Mouse (Mus musculus) lung, postnatal 0 days (tissue): ENCODE results near the gene Wdr27. TPM values are rescaled to one million over a fixed set of nuclear protein-coding genes. Genes with fewer than 3 reads are reported as not detected.
"Not testable (repeated sequence)": the region's sequence is repeated elsewhere in the genome, so short reads cannot be mapped to it uniquely, and the experiment has no call there.

Experiments used
- ATAC-seq: fragments of 200-750 bp; cut with Nextera tagmentation; 2 replicates; pipeline ENCODE4 v1.8.0; 2017; ENCODE audit warnings: moderate library complexity
- DNase-seq: peaks from one replicate; pipeline ENCODE4 v3.0.0-alpha.2; 2016; ENCODE audit warnings: low spot score
- H3K27ac ChIP-seq: fragments of 300-500 bp; sonication (generic); 2 replicates; pipeline ENCODE4 v1.5.1; 2014; ENCODE audit warnings: antibody characterized with exemption, mild to moderate bottlenecking, low read length, mixed read lengths
- H3K27me3 ChIP-seq: fragments of 300-500 bp; sonication (generic); replicated peaks from 2 replicates; pipeline ENCODE4 v1.6.1; 2014; ENCODE audit warnings: low read length, mixed read lengths; ENCODE audit not compliant: insufficient read depth
- H3K36me3 ChIP-seq: fragments of 300-500 bp; sonication (generic); 2 replicates; pipeline ENCODE4 v1.6.1; 2014; ENCODE audit warnings: low read length, mixed read lengths; ENCODE audit not compliant: insufficient read depth
- H3K4me1 ChIP-seq: fragments of 300-500 bp; sonication (generic); 2 replicates; pipeline ENCODE4 v1.6.1; 2014; ENCODE audit warnings: antibody characterized with exemption, low read depth, low read length, mixed read lengths; ENCODE audit not compliant: insufficient read depth
- H3K4me2 ChIP-seq: fragments of 300-500 bp; sonication (generic); replicated peaks from 2 replicates; pipeline ENCODE4 v1.6.1; 2014; ENCODE audit warnings: low read depth, mild to moderate bottlenecking, low read length, moderate library complexity, mixed read lengths
- H3K4me3 ChIP-seq: fragments of 300-500 bp; sonication (generic); 2 replicates; pipeline ENCODE4 v1.5.1; 2014; ENCODE audit warnings: low read depth, low read length
- H3K9ac ChIP-seq: fragments of 300-500 bp; sonication (generic); replicated peaks from 2 replicates; pipeline ENCODE4 v1.6.1; 2014; ENCODE audit warnings: low read depth, mild to moderate bottlenecking
- H3K9me3 ChIP-seq: fragments of 300-500 bp; sonication (generic); 2 replicates; pipeline ENCODE4 v1.6.1; 2016; ENCODE audit warnings: low read length, mixed read lengths
- CTCF ChIP-seq: IDR thresholded peaks from 2 replicates; pipeline ENCODE4 v1.5.1; 2016; ENCODE audit warnings: antibody characterized with exemption, mild to moderate bottlenecking
- EP300 ChIP-seq: IDR thresholded peaks from 2 replicates; pipeline ENCODE4 v1.6.1; 2016; ENCODE audit warnings: antibody characterized with exemption, mild to moderate bottlenecking, control low read depth
- WGBS: fragments of 180-500 bp; shearing (Covaris S2); extraction: QIAGEN DNeasy Blood & Tissue Kit; methylation state at CpG from one replicate; pipeline ENCODE4 v1.1.7; 2014; 5-methylcytosine and 5-hydroxymethylcytosine counted together
- polyA plus RNA-seq: library from polyadenylated mRNA; unstranded; fragments of >200 nt; fragmentation: Nextera tagmentation; extraction: Ambion mirVana; gene quantifications from 2 replicates; pipeline ENCODE4 v1.2.1, GENCODE M21; 2015

Gene Wdr27
- polyA plus RNA-seq, 1 experiment from 2014 or later = 16.7 TPM

GRCm38 (mm10) chr17:14943729-14944059 is 736 bp upstream of the Wdr27 start:
- no peak for ATAC-seq
- peak overlapping the region; percentile 86 for H3K27ac ChIP-seq
- no peaks in the 10 kb centered on the region for H3K27me3 ChIP-seq
- H3K9me3 ChIP-seq = no peaks in the 10 kb centered on the region
- H3K4me1 ChIP-seq = peaks cover 9% of the 10 kb centered on the region; the same call in 1 of the 2 replicates
- H3K4me3 ChIP-seq = peak overlapping the region; percentile 84
- TF ChIP-seq EP300 = no peak
- no peak for TF ChIP-seq CTCF
- 9% methylated on average over 16 of the region's 16 CpGs for WGBS
- H3K36me3 ChIP-seq = no peaks in the 10 kb centered on the region
- peak overlapping the region; percentile 86 for H3K9ac ChIP-seq
- peak overlapping the region; percentile 96 for H3K4me2 ChIP-seq
- no peak for DNase-seq

- 65% methylated on average over 6 of the region's 6 CpGs for WGBS
- peak overlapping the region; percentile 96 for H3K4me2 ChIP-seq
- not testable (repeated sequence) for H3K9me3 ChIP-seq, H3K27me3 ChIP-seq, H3K4me3 ChIP-seq, H3K36me3 ChIP-seq, DNase-seq, ATAC-seq, H3K4me1 ChIP-seq
- H3K9ac ChIP-seq = peak overlapping the region; percentile 86
- H3K27ac ChIP-seq = peak overlapping the region; percentile 71; the same call in 1 of the 2 replicates
Observed at GRCm38 (mm10) chr17:14942181-14942580, 777 bp downstream of the Wdr27 start.

- TF ChIP-seq CTCF = no peak
- TF ChIP-seq EP300 = no peak
- Histone ChIP-seq H3K4me1 (no peaks in the 10 kb centered on the region), H3K27ac (no peak overlapping the region), H3K9ac (no peak overlapping the region), H3K4me2 (no peak overlapping the region), H3K36me3 (no peaks in the 10 kb centered on the region), H3K27me3 (no peaks in the 10 kb centered on the region), H3K9me3 (no peaks in the 10 kb centered on the region), H3K4me3 (no peak overlapping the region)
- ATAC-seq = no peak
- WGBS = 50% methylated on average over 5 of the region's 5 CpGs
- DNase-seq = no peak
Observed at GRCm38 (mm10) chr17:14935841-14936605, 6.9 kb downstream of the Wdr27 start.

GRCm38 (mm10) chr17:14935280-14935679 is 7.7 kb downstream of the Wdr27 start:
- 58% methylated on average over 10 of the region's 14 CpGs for WGBS
- DNase-seq, ATAC-seq, H3K4me3 ChIP-seq, H3K27me3 ChIP-seq, H3K4me2 ChIP-seq, H3K4me1 ChIP-seq, H3K9ac ChIP-seq, H3K27ac ChIP-seq, H3K9me3 ChIP-seq, H3K36me3 ChIP-seq: not testable (repeated sequence)

- no peak overlapping the region for H3K4me2 ChIP-seq
- 74% methylated on average over 5 of the region's 5 CpGs for WGBS
Observed at GRCm38 (mm10) chr17:14931469-14931868, 11.5 kb downstream of the Wdr27 start.

GRCm38 (mm10) chr17:14930697-14931096 is 12.3 kb downstream of the Wdr27 start:
- no peak for DNase-seq
- Histone ChIP-seq H3K27me3 (no peaks in the 10 kb centered on the region), H3K4me3 (no peak overlapping the region), H3K27ac (no peak overlapping the region), H3K4me1 (no peaks in the 10 kb centered on the region), H3K9ac (no peak overlapping the region), H3K36me3 (no peaks in the 10 kb centered on the region), H3K9me3 (no peaks in the 10 kb centered on the region), H3K4me2 (no peak overlapping the region)
- ATAC-seq = no peak
- TF ChIP-seq CTCF (no peak), EP300 (no peak)
- 75% methylated on average over 7 of the region's 7 CpGs for whole genome bisulfite sequencing

More at GRCm38 (mm10) chr17:14931469-14931868, 11.5 kb downstream of the Wdr27 start:
- DNase-seq = no peak
- Histone ChIP-seq H3K27ac (no peak overlapping the region), H3K4me3 (no peak overlapping the region), H3K4me1 (no peaks in the 10 kb centered on the region), H3K9ac (no peak overlapping the region), H3K9me3 (no peaks in the 10 kb centered on the region), H3K27me3 (no peaks in the 10 kb centered on the region), H3K36me3 (no peaks in the 10 kb centered on the region)
- TF ChIP-seq EP300 (no peak), CTCF (no peak)
- no peak for ATAC-seq

GRCm38 (mm10) chr17:14928631-14929030 is 14.3 kb downstream of the Wdr27 start:
- H3K27me3 ChIP-seq = no peaks in the 10 kb centered on the region
- no peak overlapping the region for H3K4me3 ChIP-seq
- no peak overlapping the region for H3K9ac ChIP-seq
- DNase-seq = no peak
- ATAC-seq = no peak
- TF ChIP-seq EP300 (no peak), CTCF (no peak)
- no peaks in the 10 kb centered on the region for H3K36me3 ChIP-seq
- no peaks in the 10 kb centered on the region for H3K4me1 ChIP-seq
- H3K4me2 ChIP-seq = no peak overlapping the region
- no peak overlapping the region for H3K27ac ChIP-seq
- no peaks in the 10 kb centered on the region for H3K9me3 ChIP-seq
- 52% methylated on average over 5 of the region's 5 CpGs for WGBS
